Mouse (Mus musculus): Measurements from ENCODE around the gene Atp2b1.

DNA sequence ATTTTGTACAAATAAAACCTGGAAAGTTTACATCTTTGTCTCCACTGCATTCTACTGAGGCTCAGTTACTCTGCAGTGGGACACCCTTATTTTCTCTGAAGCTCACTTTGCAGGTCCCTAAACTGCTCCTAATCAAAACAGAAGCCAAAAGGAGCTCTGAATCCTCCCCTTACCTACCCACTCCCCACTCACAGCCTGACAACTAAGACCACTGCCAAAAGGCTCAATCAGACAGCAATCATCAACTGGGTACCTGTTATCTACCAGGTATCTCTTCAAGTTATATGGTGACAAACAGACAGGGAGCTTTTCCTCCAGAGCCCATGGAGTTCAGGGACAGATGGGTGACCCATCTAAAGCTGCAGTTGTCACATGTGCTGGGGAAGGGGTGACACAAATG is 138.9 kb downstream of the Atp2b1 start:
- TF ChIP-seq CTCF (IDR thresholded peaks at IDR 0.05; ENCODE audit: insufficient read depth, low read length): no peak
- no peak for TF ChIP-seq POLR2A (IDR thresholded peaks at IDR 0.05; ENCODE audit: borderline replicate concordance, extremely low read depth, low read depth, low read length)
